Mouse (Mus musculus): ENCODE measurements around the gene Fam136a.

Fam136a gene

GRCm38 (mm10) chr6:86402681-86403607 is 37.5 kb downstream of the Fam136a start:
- TF ChIP-seq GATA4 (IDR thresholded peaks at IDR 0.05; ENCODE audit: insufficient replicate concordance, low read length), result no peak

- TF ChIP-seq GATA4 (IDR thresholded peaks at IDR 0.05; ENCODE audit: insufficient replicate concordance, low read length), result no peak
These were observed 38.3 kb downstream of the Fam136a start for GRCm38 (mm10) chr6:86403728-86404099.

- TF ChIP-seq GATA4 (IDR thresholded peaks at IDR 0.05; ENCODE audit: insufficient replicate concordance, low read length), result no peak; the same call in 1 of the 2 replicates
These were observed 38.8 kb downstream of the Fam136a start, which contains the start of gene Tia1 for GRCm38 (mm10) chr6:86404100-86404861. Tia1 (plus strand) TSS chr6:86404219.

GRCm38 (mm10) chr6:86404996-86405395 is 39.5 kb downstream of the Fam136a start:
- TF ChIP-seq GATA4 (IDR thresholded peaks at IDR 0.05; ENCODE audit: insufficient replicate concordance, low read length), result no peak

GRCm38 (mm10) chr6:86406306-86406705 is 40.9 kb downstream of the Fam136a start:
- TF ChIP-seq GATA4 (IDR thresholded peaks at IDR 0.05; ENCODE audit: insufficient replicate concordance, low read length), result no peak

GRCm38 (mm10) chr6:86418711-86419110 is 53.3 kb downstream of the Fam136a start:
- no peak for TF ChIP-seq GATA4 (IDR thresholded peaks at IDR 0.05; ENCODE audit: insufficient replicate concordance, low read length)

- no peak for TF ChIP-seq GATA4 (IDR thresholded peaks at IDR 0.05; ENCODE audit: insufficient replicate concordance, low read length)
These were observed 53.8 kb downstream of the Fam136a start for GRCm38 (mm10) chr6:86419239-86419638.

All from liver, adult (tissue).